ENCODE assay signal across 8 mouse cellular contexts in genomic region chr5:134688718-134689284, GRCm38 (mm10). TPM values are rescaled to one million over a fixed set of nuclear protein-coding genes. Genes with fewer than 3 reads are reported as not detected.
DNase-seq lines count a peak whose midpoint lies in the region; ATAC-seq and TF ChIP-seq lines count a peak whose summit lies in the region.

No protein-coding gene starts in this region.

- no peaks in the 10 kb centered on the region for H3K9me3 ChIP-seq in embryonic facial prominence, embryonic 15.5 days (replicated peaks)
- no peaks in the 10 kb centered on the region for H3K9me3 ChIP-seq in limb, embryonic 14.5 days (ENCODE audit: control insufficient read depth, low read length)
- H3K9me3 ChIP-seq in midbrain, postnatal 0 days (ENCODE audit: low read length), result no peaks in the 10 kb centered on the region

- peak overlapping the region; percentile 92 for H3K4me2 ChIP-seq in embryonic facial prominence, embryonic 15.5 days (replicated peaks)
- H3K4me2 ChIP-seq in limb, embryonic 14.5 days (replicated peaks; ENCODE audit: low read depth, low read length, severe bottlenecking), result peak overlapping the region; percentile 88
- peak overlapping the region; percentile 83 for H3K4me2 ChIP-seq in midbrain, postnatal 0 days (ENCODE audit: low read depth, low read length, poor library complexity, severe bottlenecking)

- peak; percentile 25; the same call in 1 of the 2 replicates for TF ChIP-seq POLR2A in bone marrow, adult 2 months (IDR thresholded peaks at IDR 0.05; ENCODE audit: borderline replicate concordance, control insufficient read depth, low read depth, low read length)
- TF ChIP-seq POLR2A in limb, embryonic 14.5 days (IDR thresholded peaks at IDR 0.05; ENCODE audit: borderline replicate concordance, extremely low read depth, insufficient read depth, insufficient read length), result 0 out of 2 replicates have a peak, but pooled peaks have one; percentile 3

- TF ChIP-seq CTCF in bone marrow, adult 2 months (IDR thresholded peaks at IDR 0.05; ENCODE audit: control insufficient read depth, insufficient read depth, low read length), result peak; percentile 48
- TF ChIP-seq CTCF in midbrain, postnatal 0 days (IDR thresholded peaks at IDR 0.05), result peak; percentile 77

- peak overlapping the region; percentile 50 for H3K4me3 ChIP-seq in bone marrow, adult 2 months (replicated peaks; ENCODE audit: control insufficient read depth, low read depth, low read length)
- H3K4me3 ChIP-seq in embryonic facial prominence, embryonic 15.5 days (replicated peaks), result peak overlapping the region; percentile 83
- peak overlapping the region; percentile 88 for H3K4me3 ChIP-seq in limb, embryonic 14.5 days (replicated peaks; ENCODE audit: low read length)
- H3K4me3 ChIP-seq in midbrain, postnatal 0 days (ENCODE audit: low read depth, low read length), result peak overlapping the region; percentile 91

- H3K4me1 ChIP-seq in bone marrow, adult 2 months (ENCODE audit: control insufficient read depth, insufficient read depth, low read length), result no peaks in the 10 kb centered on the region; the same call in 1 of the 2 replicates
- peaks cover 17% of the 10 kb centered on the region for H3K4me1 ChIP-seq in embryonic facial prominence, embryonic 15.5 days
- H3K4me1 ChIP-seq in limb, embryonic 14.5 days (ENCODE audit: control insufficient read depth, insufficient read depth, low read length), result peaks cover 6% of the 10 kb centered on the region; the same call in 1 of the 2 replicates
- 0 out of 2 replicates have a peak, but pooled peaks cover 13% of the 10 kb centered on the region for H3K4me1 ChIP-seq in midbrain, postnatal 0 days (ENCODE audit: insufficient read depth, low read length)

- no peaks in the 10 kb centered on the region for H3K27me3 ChIP-seq in embryonic facial prominence, embryonic 15.5 days
- no peaks in the 10 kb centered on the region for H3K27me3 ChIP-seq in limb, embryonic 14.5 days (ENCODE audit: control insufficient read depth, insufficient read depth, low read length)
- no peaks in the 10 kb centered on the region for H3K27me3 ChIP-seq in midbrain, postnatal 0 days (ENCODE audit: insufficient read depth, low read length)

- WGBS in bone marrow, adult 2 months, result under 1% methylated on average over 38 of the region's 38 CpGs
- under 1% methylated on average over 38 of the region's 38 CpGs for WGBS in embryonic facial prominence, embryonic 15.5 days
- 1% methylated on average over 38 of the region's 38 CpGs for WGBS in limb, embryonic 14.5 days
- 2% methylated on average over 36 of the region's 38 CpGs for WGBS in midbrain, postnatal 0 days

- H3K9ac ChIP-seq in embryonic facial prominence, embryonic 15.5 days, result no peak overlapping the region; the same call in 1 of the 2 replicates
- peak overlapping the region; percentile 44; the same call in 1 of the 2 replicates for H3K9ac ChIP-seq in limb, embryonic 14.5 days (ENCODE audit: low read depth, low read length, severe bottlenecking)
- peak overlapping the region; percentile 96 for H3K9ac ChIP-seq in midbrain, postnatal 0 days (replicated peaks; ENCODE audit: low read length, poor library complexity, severe bottlenecking)

- DNase-seq in 416B (ENCODE audit: low read depth), result peak; percentile 100
- peak; percentile 100 for DNase-seq in heart, adult 8-10 months (ENCODE audit: low spot score)
- peak; percentile 100 for DNase-seq in kidney, adult 9 months
- peak; percentile 99 for DNase-seq in limb, embryonic 14.5 days (ENCODE audit: low spot score)
- peak; percentile 99 for DNase-seq in midbrain, postnatal 0 days (ENCODE audit: low spot score)
- DNase-seq in spleen, postnatal 14 days (ENCODE audit: low spot score in 2 of 2), result peak; percentile 97 to 98

- peak overlapping the region; percentile 81 for H3K27ac ChIP-seq in bone marrow, adult 2 months (ENCODE audit: control insufficient read depth, insufficient read depth, low read depth, low read length, poor library complexity)
- H3K27ac ChIP-seq in embryonic facial prominence, embryonic 15.5 days (replicated peaks), result peak overlapping the region; percentile 76
- peak overlapping the region; percentile 68 for H3K27ac ChIP-seq in limb, embryonic 14.5 days (replicated peaks; ENCODE audit: low read depth, low read length)
- peak overlapping the region; percentile 87 for H3K27ac ChIP-seq in midbrain, postnatal 0 days (ENCODE audit: low read depth, low read length)

- ATAC-seq in embryonic facial prominence, embryonic 15.5 days (ENCODE audit: insufficient number of reproducible peaks, low FRiP score, low TSS enrichment, low read depth), result peak; percentile 96
- ATAC-seq in limb, embryonic 14.5 days (ENCODE audit: low FRiP score, low read depth), result peak; percentile 96
- peak; percentile 96 for ATAC-seq in midbrain, postnatal 0 days (ENCODE audit: low FRiP score)

- peaks cover 14% of the 10 kb centered on the region for H3K36me3 ChIP-seq in embryonic facial prominence, embryonic 15.5 days
- H3K36me3 ChIP-seq in limb, embryonic 14.5 days (ENCODE audit: control insufficient read depth, insufficient read depth, low read length), result peaks cover 13% of the 10 kb centered on the region; the same call in 1 of the 2 replicates
- peaks cover 24% of the 10 kb centered on the region for H3K36me3 ChIP-seq in midbrain, postnatal 0 days (ENCODE audit: insufficient read depth, low read length)

RNA-seq across cellular contexts. Expression of gene Limk1, which starts 0.4 kb away (rescaled TPM):
- 5.9 and 8.6 TPM in 2 replicates for polyA plus RNA-seq in bone marrow, adult 2 months (2011; ENCODE audit: insufficient read depth, insufficient read length, low replicate concordance, missing spikeins)
- polyA plus RNA-seq in embryonic facial prominence, embryonic 15.5 days (2015; fragmentation: Nextera tagmentation; extraction: Ambion mirVana), result 7.8 and 9.0 TPM in 2 replicates
- total RNA-seq in heart, adult 8-10 months (2022), result 1 to 10 TPM; 3.8 to 5.1 (median 4.0) TPM
- polyA plus RNA-seq in limb, embryonic 14.5 days (2012; rRNA removed), result 31.9 and 40.2 TPM in 2 replicates
- polyA plus RNA-seq in limb, embryonic 14.5 days (2014; fragmentation: Nextera tagmentation; extraction: Ambion mirVana), result 8.6 and 9.3 TPM in 2 replicates
- 72.9 and 76.5 TPM in 2 replicates for total RNA-seq in midbrain, postnatal 0 days (2014; rRNA removed)
- polyA plus RNA-seq in midbrain, postnatal 0 days (2015; fragmentation: Nextera tagmentation; extraction: Ambion mirVana), result 15.5 and 16.7 TPM in 2 replicates

RNA-seq across cellular contexts. Expression of gene Eif4h, which starts 49.5 kb away (rescaled TPM):
- polyA plus RNA-seq in bone marrow, adult 2 months (2011; ENCODE audit: insufficient read depth, insufficient read length, low replicate concordance, missing spikeins), result 90.3 and 101 TPM in 2 replicates
- polyA plus RNA-seq in embryonic facial prominence, embryonic 15.5 days (2015; fragmentation: Nextera tagmentation; extraction: Ambion mirVana), result 421 and 433 TPM in 2 replicates
- total RNA-seq in heart, adult 8-10 months (2022), result 100 to 1,000 TPM; 124 to 141 (median 129) TPM
- 342 and 403 TPM in 2 replicates for polyA plus RNA-seq in limb, embryonic 14.5 days (2012; rRNA removed)
- 424 and 440 TPM in 2 replicates for polyA plus RNA-seq in limb, embryonic 14.5 days (2014; fragmentation: Nextera tagmentation; extraction: Ambion mirVana)
- 424 and 435 TPM in 2 replicates for total RNA-seq in midbrain, postnatal 0 days (2014; rRNA removed)
- 302 and 311 TPM in 2 replicates for polyA plus RNA-seq in midbrain, postnatal 0 days (2015; fragmentation: Nextera tagmentation; extraction: Ambion mirVana)

RNA-seq across cellular contexts. Expression of gene Eln, which starts 58.3 kb away (rescaled TPM):
- 4.6 and 6.2 TPM in 2 replicates for polyA plus RNA-seq in bone marrow, adult 2 months (2011; ENCODE audit: insufficient read depth, insufficient read length, low replicate concordance, missing spikeins)
- 289 and 312 TPM in 2 replicates for polyA plus RNA-seq in embryonic facial prominence, embryonic 15.5 days (2015; fragmentation: Nextera tagmentation; extraction: Ambion mirVana)
- 10 to 100 TPM; 14.7 to 26.2 (median 17.6) TPM for total RNA-seq in heart, adult 8-10 months (2022)
- 249 and 296 TPM in 2 replicates for polyA plus RNA-seq in limb, embryonic 14.5 days (2012; rRNA removed)
- polyA plus RNA-seq in limb, embryonic 14.5 days (2014; fragmentation: Nextera tagmentation; extraction: Ambion mirVana), result 115 and 121 TPM in 2 replicates
- 27.7 and 35.8 TPM in 2 replicates for total RNA-seq in midbrain, postnatal 0 days (2014; rRNA removed)
- polyA plus RNA-seq in midbrain, postnatal 0 days (2015; fragmentation: Nextera tagmentation; extraction: Ambion mirVana), result 35.0 and 36.2 TPM in 2 replicates

Comparison
In these comparisons a context has a peak if more than half of its experiments do, and no peak if none do; other contexts are left out.
1. Peak in every context shown above with its lines: DNase-seq, ATAC-seq, H3K4me3 ChIP-seq and H3K27ac ChIP-seq.